Comparison of ENCODE assay signal across 11 mouse cellular contexts in genomic region chr7:16229869-16230268, GRCm38 (mm10). TPM values are rescaled to one million over a fixed set of nuclear protein-coding genes. Genes with fewer than 3 reads are reported as not detected.
DNase-seq lines count a peak whose midpoint lies in the region; ATAC-seq lines count a peak whose summit lies in the region.
"Had no signal": no experiment of that assay in that cellular context is flagged by ENCODE, and none has a peak within 500 bp of the region (broad histone marks: within the 10 kb centered on the region; RNA-seq: fewer than 3 reads in every experiment).

No protein-coding gene starts in this region.

- H3K4me2 ChIP-seq in kidney, embryonic 14.5 days (replicated peaks; ENCODE audit: low read depth, low read length) = no peak overlapping the region
- no peak overlapping the region for H3K4me2 ChIP-seq in heart, embryonic 16.5 days (ENCODE audit: low read depth, low read length)
- H3K4me2 ChIP-seq in liver, embryonic 15.5 days = no peak overlapping the region

- no peaks in the 10 kb centered on the region for H3K9me3 ChIP-seq in kidney, embryonic 14.5 days (ENCODE audit: control insufficient read depth, low read length)
- peaks cover 10% of the 10 kb centered on the region; the same call in 1 of the 2 replicates for H3K9me3 ChIP-seq in heart, embryonic 16.5 days (replicated peaks; ENCODE audit: control insufficient read depth, low read length)
- 0 out of 2 replicates have a peak, but pooled peaks cover 4% of the 10 kb centered on the region for H3K9me3 ChIP-seq in liver, embryonic 15.5 days (replicated peaks)

- DNase-seq in kidney, adult 18-20 months = peak; percentile 68
- DNase-seq in layer of hippocampus, postnatal 14 days (ENCODE audit: low spot score in 2 of 2) = no peak
- no peak for DNase-seq in spleen, postnatal 14 days (ENCODE audit: low spot score in 2 of 2)
- DNase-seq in Muller cell, postnatal 12 days (ENCODE audit: inconsistent ontology term) = no peak
- DNase-seq: adrenal gland, postnatal 25 days had no signal

- no peaks in the 10 kb centered on the region for H3K27me3 ChIP-seq in kidney, embryonic 14.5 days (ENCODE audit: control insufficient read depth, insufficient read depth, low read length)
- peaks cover 5% of the 10 kb centered on the region; the same call in 1 of the 2 replicates for H3K27me3 ChIP-seq in heart, embryonic 16.5 days (ENCODE audit: control insufficient read depth, insufficient read depth, low read length)
- H3K27me3 ChIP-seq in liver, embryonic 15.5 days = 0 out of 2 replicates have a peak, but pooled peaks cover 5% of the 10 kb centered on the region

- H3K4me1 ChIP-seq in kidney, embryonic 14.5 days (ENCODE audit: control insufficient read depth, insufficient read depth, low read length) = peaks cover 3% of the 10 kb centered on the region; the same call in 1 of the 2 replicates
- H3K4me1 ChIP-seq in brown adipose tissue, adult 24 weeks (ENCODE audit: control insufficient read depth, insufficient read depth, insufficient read length, low read length) = no peaks in the 10 kb centered on the region
- H3K4me1 ChIP-seq in heart, embryonic 16.5 days (ENCODE audit: control insufficient read depth, insufficient read depth, low read length) = peaks cover 4% of the 10 kb centered on the region
- peaks cover 3% of the 10 kb centered on the region; the same call in 1 of the 2 replicates for H3K4me1 ChIP-seq in liver, embryonic 15.5 days (replicated peaks)

- no peaks in the 10 kb centered on the region for H3K36me3 ChIP-seq in kidney, embryonic 14.5 days (ENCODE audit: control insufficient read depth, insufficient read depth, low read length)
- no peaks in the 10 kb centered on the region for H3K36me3 ChIP-seq in heart, embryonic 16.5 days (ENCODE audit: control insufficient read depth, insufficient read depth)
- no peaks in the 10 kb centered on the region for H3K36me3 ChIP-seq in liver, embryonic 15.5 days (replicated peaks)

- no peak overlapping the region for H3K27ac ChIP-seq in kidney, embryonic 14.5 days (ENCODE audit: low read depth, low read length)
- 0 out of 2 replicates have a peak overlapping the region, but pooled peaks have one; percentile 2 for H3K27ac ChIP-seq in brown adipose tissue, adult 24 weeks (replicated peaks; ENCODE audit: low read depth, low read length)
- peak overlapping the region; percentile 44 for H3K27ac ChIP-seq in heart, embryonic 16.5 days (ENCODE audit: low read length)
- 0 out of 2 replicates have a peak overlapping the region, but pooled peaks have one; percentile 35 for H3K27ac ChIP-seq in liver, embryonic 15.5 days (replicated peaks)

- no peak for ATAC-seq in kidney, embryonic 14.5 days (ENCODE audit: low FRiP score, low TSS enrichment)
- ATAC-seq in heart, embryonic 16.5 days (replicated peaks; ENCODE audit: extremely low read depth, insufficient read depth, low FRiP score) = no peak
- no peak for ATAC-seq in liver, embryonic 15.5 days (ENCODE audit: insufficient read depth)
- ATAC-seq: CD4-positive, CD25-positive, alpha-beta regulatory T cell, adult 4 months had no signal

- H3K4me3 ChIP-seq in kidney, embryonic 14.5 days (ENCODE audit: low read length) = no peak overlapping the region
- H3K4me3 ChIP-seq in brown adipose tissue, adult 24 weeks (ENCODE audit: insufficient read depth, low read depth, low read length) = no peak overlapping the region
- H3K4me3 ChIP-seq in heart, embryonic 16.5 days (ENCODE audit: low read length) = no peak overlapping the region
- H3K4me3 ChIP-seq in liver, embryonic 15.5 days (replicated peaks) = no peak overlapping the region

- no peak overlapping the region for H3K9ac ChIP-seq in kidney, embryonic 14.5 days (ENCODE audit: low read depth, low read length)
- no peak overlapping the region for H3K9ac ChIP-seq in heart, embryonic 16.5 days (ENCODE audit: low read length)
- no peak overlapping the region for H3K9ac ChIP-seq in liver, embryonic 15.5 days

- WGBS in kidney, embryonic 14.5 days = 25% methylated on average over 5 of the region's 5 CpGs
- WGBS in heart, embryonic 16.5 days = 38% methylated on average over 5 of the region's 5 CpGs
- WGBS in liver, embryonic 15.5 days (ENCODE audit: insufficient replicate concordance) = 33% methylated on average over 5 of the region's 5 CpGs

RNA-seq across cellular contexts. Expression of gene Dhx34, which starts 8.0 kb away (rescaled TPM):
- polyA plus RNA-seq in kidney, embryonic 14.5 days (2014; fragmentation: Nextera tagmentation; extraction: Ambion mirVana) = 8.5 and 13.0 TPM in 2 replicates
- 7.3 and 8.3 TPM in 2 replicates for polyA plus RNA-seq in brown adipose tissue, adult 24 weeks (2012; ENCODE audit: insufficient read depth, insufficient read length, missing spikeins)
- polyA plus RNA-seq in heart, embryonic 16.5 days (2015; fragmentation: Nextera tagmentation; extraction: Ambion mirVana) = 10.8 and 11.2 TPM in 2 replicates
- polyA plus RNA-seq in liver, embryonic 15.5 days (2015; fragmentation: Nextera tagmentation; extraction: Ambion mirVana) = 5.6 and 6.1 TPM in 2 replicates
- 10 to 100 TPM in 1 of 2 experiments, 1 to 10 TPM in 1; 9.4 to 12.5 TPM for total RNA-seq in layer of hippocampus, postnatal 14 days (2021)

RNA-seq across cellular contexts. Expression of gene C5ar2, which starts 14.1 kb away (rescaled TPM):
- 0.05 and 0.09 TPM in 2 replicates for polyA plus RNA-seq in kidney, embryonic 14.5 days (2014; fragmentation: Nextera tagmentation; extraction: Ambion mirVana)
- 0.40 and 0.46 TPM in 2 replicates for polyA plus RNA-seq in brown adipose tissue, adult 24 weeks (2012; ENCODE audit: insufficient read depth, insufficient read length, missing spikeins)
- 0.76 and 0.88 TPM in 2 replicates for polyA plus RNA-seq in heart, embryonic 16.5 days (2015; fragmentation: Nextera tagmentation; extraction: Ambion mirVana)
- polyA plus RNA-seq in liver, embryonic 15.5 days (2015; fragmentation: Nextera tagmentation; extraction: Ambion mirVana) = 0.89 and 1.0 TPM in 2 replicates
- under 1 TPM; 0.48 to 0.55 TPM for total RNA-seq in layer of hippocampus, postnatal 14 days (2021)

RNA-seq across cellular contexts. Expression of gene C5ar1, which starts 29.5 kb away (rescaled TPM):
- 1.2 and 1.8 TPM in 2 replicates for polyA plus RNA-seq in kidney, embryonic 14.5 days (2014; fragmentation: Nextera tagmentation; extraction: Ambion mirVana)
- polyA plus RNA-seq in brown adipose tissue, adult 24 weeks (2012; ENCODE audit: insufficient read depth, insufficient read length, missing spikeins) = 3.6 and 5.2 TPM in 2 replicates
- 2.6 and 3.2 TPM in 2 replicates for polyA plus RNA-seq in heart, embryonic 16.5 days (2015; fragmentation: Nextera tagmentation; extraction: Ambion mirVana)
- 3.5 and 3.6 TPM in 2 replicates for polyA plus RNA-seq in liver, embryonic 15.5 days (2015; fragmentation: Nextera tagmentation; extraction: Ambion mirVana)
- 1 to 10 TPM in 1 of 2 experiments, under 1 TPM in 1; 0.74 to 2.0 TPM for total RNA-seq in layer of hippocampus, postnatal 14 days (2021)
- polyA plus RNA-seq: CD4-positive, CD25-positive, alpha-beta regulatory T cell, adult 4 months had no signal

RNA-seq across cellular contexts. Expression of gene Inafm1, which starts 43.5 kb away (rescaled TPM):
- polyA plus RNA-seq in kidney, embryonic 14.5 days (2014; fragmentation: Nextera tagmentation; extraction: Ambion mirVana) = 19.3 and 19.8 TPM in 2 replicates
- 16.0 and 17.2 TPM in 2 replicates for polyA plus RNA-seq in brown adipose tissue, adult 24 weeks (2012; ENCODE audit: insufficient read depth, insufficient read length, missing spikeins)
- 6.9 and 9.0 TPM in 2 replicates for polyA plus RNA-seq in heart, embryonic 16.5 days (2015; fragmentation: Nextera tagmentation; extraction: Ambion mirVana)
- polyA plus RNA-seq in liver, embryonic 15.5 days (2015; fragmentation: Nextera tagmentation; extraction: Ambion mirVana) = 4.4 and 5.4 TPM in 2 replicates
- total RNA-seq in layer of hippocampus, postnatal 14 days (2021) = 10 to 100 TPM; 28.1 to 31.2 TPM

RNA-seq across cellular contexts. Expression of gene Meis3, which starts 55.0 kb away (rescaled TPM):
- 26.1 and 28.0 TPM in 2 replicates for polyA plus RNA-seq in kidney, embryonic 14.5 days (2014; fragmentation: Nextera tagmentation; extraction: Ambion mirVana)
- polyA plus RNA-seq in brown adipose tissue, adult 24 weeks (2012; ENCODE audit: insufficient read depth, insufficient read length, missing spikeins) = 1.6 and 3.1 TPM in 2 replicates
- polyA plus RNA-seq in heart, embryonic 16.5 days (2015; fragmentation: Nextera tagmentation; extraction: Ambion mirVana) = 14.5 and 15.4 TPM in 2 replicates
- polyA plus RNA-seq in liver, embryonic 15.5 days (2015; fragmentation: Nextera tagmentation; extraction: Ambion mirVana) = 1.3 and 1.7 TPM in 2 replicates
- total RNA-seq in layer of hippocampus, postnatal 14 days (2021) = 10 to 100 TPM; 38.0 to 42.5 TPM
- total RNA-seq: common myeloid progenitor, adult 5-6 weeks had no signal
